Mouse (Mus musculus): ENCODE measurements around the gene Pnpo. TPM values are rescaled to one million over a fixed set of nuclear protein-coding genes. Genes with fewer than 3 reads are reported as not detected.

Pnpo gene
- total RNA-seq, 1 experiment, result 24.0 TPM

DNA sequence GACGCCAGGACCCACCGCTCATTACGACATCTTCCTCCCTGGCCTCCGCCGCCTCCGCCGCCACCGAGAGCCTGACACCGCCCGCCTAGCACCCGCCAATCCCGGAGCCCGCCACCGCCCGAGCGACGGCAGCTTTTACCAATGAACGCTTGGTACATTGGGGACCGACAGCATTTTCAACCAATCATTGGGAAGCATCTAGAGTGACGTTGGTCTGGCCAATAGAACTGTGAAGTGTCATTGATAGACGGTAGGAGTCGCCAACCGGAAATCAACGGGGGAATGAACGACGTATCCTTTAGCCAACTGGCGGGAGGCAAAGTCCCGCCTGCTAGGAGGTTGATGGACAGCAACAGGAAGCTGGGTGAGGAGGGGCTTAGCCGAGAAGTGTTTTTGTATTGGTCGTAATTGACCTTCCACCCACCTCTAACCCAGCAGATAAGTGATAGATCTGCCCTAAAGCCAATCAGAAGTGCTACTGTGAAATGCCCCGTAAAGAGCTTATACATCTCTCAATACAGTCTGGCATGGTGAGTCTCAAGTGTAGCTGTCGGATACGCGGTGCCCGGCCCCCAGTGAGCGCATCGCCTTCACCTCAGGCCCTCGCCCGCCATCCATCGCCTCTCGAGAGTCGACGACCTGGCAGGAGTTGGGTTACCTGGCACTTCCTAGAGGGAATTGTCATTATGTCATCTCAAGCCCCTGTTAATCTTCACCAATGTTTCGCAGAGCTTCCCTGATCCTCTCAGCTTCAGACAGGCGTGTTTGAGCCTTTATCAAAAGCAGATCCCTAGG lies 34.0 kb upstream of the Pnpo start:
- Histone ChIP-seq H3K27ac (ENCODE audit: insufficient read depth, low read depth, low read length, poor library complexity, severe bottlenecking) (peak overlapping the region; percentile 96), H3K9ac (ENCODE audit: insufficient read depth, low read depth, low read length, poor library complexity, severe bottlenecking) (peak overlapping the region; percentile 96), H3K4me3 (ENCODE audit: insufficient read depth in 1 of 2, low read depth in 1 of 2, low read length in 2 of 2, poor library complexity in 1 of 2, severe bottlenecking in 1 of 2) (peak overlapping the region; percentile 81 to 93), H3K36me3 (ENCODE audit: control insufficient read depth, insufficient read depth, low read length, poor library complexity, severe bottlenecking) (peaks cover 4% of the 10 kb centered on the region; the same call in 1 of the 2 replicates), H3K9me3 (ENCODE audit: control insufficient read depth, insufficient read depth, low read depth, low read length) (no peaks in the 10 kb centered on the region), H3K4me1 (ENCODE audit: control insufficient read depth in 2 of 2, insufficient read depth in 2 of 2, low read length in 2 of 2, poor library complexity in 1 of 2) (peaks cover 11 to 29% of the 10 kb centered on the region in 2 experiments; a peak in 3 of 4 replicates)
- DNase-seq (ENCODE audit: low read depth, low spot score), result peak; percentile 99
- TF ChIP-seq CHD2 (IDR thresholded peaks at IDR 0.05; ENCODE audit: low read depth, low read length), result peak; percentile 100
- no peak for TF ChIP-seq ZNF384 (IDR thresholded peaks at IDR 0.05; ENCODE audit: low read depth, low read length)
- in situ Hi-C loops (cut with MboI; ENCODE audit: low sequenced_read_pairs in 2 of 2, unreplicated experiment in 2 of 2), result no loop called here

DNA sequence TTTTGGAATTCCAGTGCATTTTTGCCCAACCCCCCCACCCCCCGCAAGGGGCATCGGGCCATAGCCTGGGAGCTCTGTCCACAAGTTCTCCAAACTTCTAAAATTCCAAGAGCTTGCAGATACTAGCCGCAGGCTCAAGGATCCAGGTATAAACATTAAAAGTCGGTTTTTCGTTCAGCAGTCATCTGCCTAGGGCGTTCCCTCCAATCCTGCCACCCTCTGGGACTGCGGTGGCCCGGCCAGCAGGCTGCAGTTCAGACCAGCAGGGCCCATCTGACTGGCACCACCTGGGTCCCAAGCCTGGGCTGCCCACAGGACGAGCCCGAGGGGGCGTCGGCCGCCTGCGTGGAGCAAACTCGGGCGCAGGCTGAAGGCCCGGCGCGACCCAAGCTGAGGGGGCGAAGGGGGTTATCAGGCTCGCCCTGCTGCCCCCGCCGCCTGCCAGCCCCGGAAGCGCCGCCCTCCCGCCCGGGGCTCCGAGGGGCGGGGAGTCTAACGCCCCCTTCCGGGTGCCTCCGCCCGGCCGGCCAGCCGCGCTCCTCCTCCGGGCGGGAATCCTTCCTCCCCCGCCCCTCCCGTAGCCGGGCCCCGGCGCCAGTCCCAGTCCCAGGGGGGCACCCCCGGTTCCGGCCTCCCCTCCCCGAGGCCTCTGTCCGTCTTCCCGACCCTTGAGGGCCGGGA lies 33.3 kb upstream of the Pnpo start:
- peaks cover 4% of the 10 kb centered on the region; the same call in 1 of the 2 replicates for H3K36me3 ChIP-seq (ENCODE audit: control insufficient read depth, insufficient read depth, low read length, poor library complexity, severe bottlenecking)
- H3K4me1 ChIP-seq (ENCODE audit: control insufficient read depth in 2 of 2, insufficient read depth in 2 of 2, low read length in 2 of 2, poor library complexity in 1 of 2), result peaks cover 13 to 33% of the 10 kb centered on the region in 2 experiments
- no peak for TF ChIP-seq ZNF384 (IDR thresholded peaks at IDR 0.05; ENCODE audit: low read depth, low read length)
- no peak for TF ChIP-seq MAFK (IDR thresholded peaks at IDR 0.05; ENCODE audit: insufficient read depth, low read depth, low read length)
- no peak for TF ChIP-seq ZC3H11A (IDR thresholded peaks at IDR 0.05; ENCODE audit: borderline replicate concordance, low read depth, low read length)
- TF ChIP-seq CHD2 (IDR thresholded peaks at IDR 0.05; ENCODE audit: low read depth, low read length), result no peak
- H3K27ac ChIP-seq (ENCODE audit: insufficient read depth, low read depth, low read length, poor library complexity, severe bottlenecking), result peak overlapping the region; percentile 96
- H3K4me3 ChIP-seq (ENCODE audit: insufficient read depth in 1 of 2, low read depth in 1 of 2, low read length in 2 of 2, poor library complexity in 1 of 2, severe bottlenecking in 1 of 2), result peak overlapping the region; percentile 81 to 93
- H3K9ac ChIP-seq (ENCODE audit: insufficient read depth, low read depth, low read length, poor library complexity, severe bottlenecking), result peak overlapping the region; percentile 96
- in situ Hi-C loops (cut with MboI; ENCODE audit: low sequenced_read_pairs in 2 of 2, unreplicated experiment in 2 of 2), result no loop called here
- DNase-seq (ENCODE audit: low read depth, low spot score), result peak; percentile 74
- H3K9me3 ChIP-seq (ENCODE audit: control insufficient read depth, insufficient read depth, low read depth, low read length), result no peaks in the 10 kb centered on the region

DNA sequence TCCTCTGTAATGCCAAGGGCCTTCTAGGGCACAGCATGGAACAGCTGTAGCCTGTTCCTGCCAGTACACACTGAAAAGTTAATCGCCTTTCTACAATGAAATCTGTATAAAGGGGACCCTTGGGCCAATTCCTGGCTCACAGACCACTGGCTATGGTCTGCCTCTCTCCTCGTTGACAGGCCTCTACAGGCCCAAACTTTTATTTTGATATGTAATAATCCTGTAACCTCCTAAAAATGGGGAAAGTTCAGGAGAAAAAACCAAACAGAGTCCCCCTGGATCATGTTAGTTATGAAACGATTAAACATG lies 32.5 kb upstream of the Pnpo start:
- Histone ChIP-seq H3K4me1 (ENCODE audit: control insufficient read depth in 2 of 2, insufficient read depth in 2 of 2, low read length in 2 of 2, poor library complexity in 1 of 2) (peaks cover 13 to 30% of the 10 kb centered on the region in 2 experiments), H3K27ac (ENCODE audit: insufficient read depth, low read depth, low read length, poor library complexity, severe bottlenecking) (peak overlapping the region; percentile 40; the same call in 1 of the 2 replicates), H3K36me3 (ENCODE audit: control insufficient read depth, insufficient read depth, low read length, poor library complexity, severe bottlenecking) (peaks cover 4% of the 10 kb centered on the region; the same call in 1 of the 2 replicates), H3K9me3 (ENCODE audit: control insufficient read depth, insufficient read depth, low read depth, low read length) (no peaks in the 10 kb centered on the region), H3K4me3 (ENCODE audit: insufficient read depth in 1 of 2, low read depth in 1 of 2, low read length in 2 of 2, poor library complexity in 1 of 2, severe bottlenecking in 1 of 2) (peak overlapping the region; percentile 81 to 93), H3K9ac (ENCODE audit: insufficient read depth, low read depth, low read length, poor library complexity, severe bottlenecking) (no peak overlapping the region; the same call in 1 of the 2 replicates)
- in situ Hi-C loops (cut with MboI; ENCODE audit: low sequenced_read_pairs in 2 of 2, unreplicated experiment in 2 of 2), result no loop called here
- DNase-seq (ENCODE audit: low read depth, low spot score), result no peak
- TF ChIP-seq HCFC1 (IDR thresholded peaks at IDR 0.05; ENCODE audit: borderline replicate concordance, insufficient read depth, low read length) (no peak), CHD2 (IDR thresholded peaks at IDR 0.05; ENCODE audit: low read depth, low read length) (no peak), MAFK (IDR thresholded peaks at IDR 0.05; ENCODE audit: insufficient read depth, low read depth, low read length) (no peak), ZNF384 (IDR thresholded peaks at IDR 0.05; ENCODE audit: low read depth, low read length) (no peak), ZC3H11A (IDR thresholded peaks at IDR 0.05; ENCODE audit: borderline replicate concordance, low read depth, low read length) (no peak)

DNA sequence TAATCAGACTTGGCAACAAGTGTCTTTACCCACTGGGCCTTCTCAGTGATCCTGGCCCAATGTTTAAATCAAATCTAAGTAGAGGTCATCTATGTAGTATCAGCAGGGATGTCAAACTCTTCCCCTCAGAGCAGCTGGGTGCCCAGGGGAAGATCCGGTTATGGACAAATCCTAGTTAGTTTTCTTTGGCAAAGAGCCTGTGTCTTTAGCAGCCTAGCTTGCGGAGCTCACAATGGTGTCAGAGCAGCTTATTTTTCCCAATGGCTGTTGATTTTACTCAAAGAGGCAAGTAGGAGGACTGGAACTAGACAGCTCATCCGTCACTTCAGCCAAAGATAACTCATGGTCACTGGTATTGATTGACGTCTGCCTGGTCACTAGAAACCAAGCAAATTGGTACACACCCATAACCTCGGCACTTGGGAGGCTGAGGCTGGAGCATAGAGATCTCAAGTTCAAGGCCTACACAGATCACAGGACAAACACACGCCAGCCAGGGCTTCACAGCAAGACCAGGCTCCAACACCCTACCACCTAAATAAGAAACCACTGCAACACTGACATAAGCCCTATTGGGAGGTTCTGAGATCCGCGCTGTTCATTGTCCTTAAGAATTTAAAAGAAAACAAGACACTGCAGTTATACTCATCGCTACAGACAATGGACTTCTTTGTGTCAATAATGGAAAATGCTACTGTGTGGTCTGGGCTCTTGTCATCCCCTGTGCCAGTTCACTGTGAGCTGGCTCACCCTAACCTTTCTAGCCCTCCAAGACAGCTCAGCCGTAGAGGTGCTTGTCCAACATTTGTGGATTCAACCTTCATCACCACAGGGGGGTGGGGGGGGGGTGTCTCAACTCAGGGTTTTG lies 32.0 kb upstream of the Pnpo start:
- in situ Hi-C loops (cut with MboI; ENCODE audit: low sequenced_read_pairs in 2 of 2, unreplicated experiment in 2 of 2), result no loop called here
- peak overlapping the region; percentile 56 for H3K27ac ChIP-seq (ENCODE audit: insufficient read depth, low read depth, low read length, poor library complexity, severe bottlenecking)
- no peak overlapping the region for H3K4me3 ChIP-seq (ENCODE audit: insufficient read depth in 1 of 2, low read depth in 1 of 2, low read length in 2 of 2, poor library complexity in 1 of 2, severe bottlenecking in 1 of 2)
- H3K4me1 ChIP-seq (ENCODE audit: control insufficient read depth in 2 of 2, insufficient read depth in 2 of 2, low read length in 2 of 2, poor library complexity in 1 of 2), result peaks cover 13 to 27% of the 10 kb centered on the region in 2 experiments
- no peak for DNase-seq (ENCODE audit: low read depth, low spot score)
- TF ChIP-seq MAFK (IDR thresholded peaks at IDR 0.05; ENCODE audit: insufficient read depth, low read depth, low read length), result no peak
- TF ChIP-seq HCFC1 (IDR thresholded peaks at IDR 0.05; ENCODE audit: borderline replicate concordance, insufficient read depth, low read length), result no peak
- no peak for TF ChIP-seq ZC3H11A (IDR thresholded peaks at IDR 0.05; ENCODE audit: borderline replicate concordance, low read depth, low read length)
- TF ChIP-seq CHD2 (IDR thresholded peaks at IDR 0.05; ENCODE audit: low read depth, low read length), result no peak
- no peak for TF ChIP-seq ZNF384 (IDR thresholded peaks at IDR 0.05; ENCODE audit: low read depth, low read length)
- no peak overlapping the region for H3K9ac ChIP-seq (ENCODE audit: insufficient read depth, low read depth, low read length, poor library complexity, severe bottlenecking)
- peaks cover 4% of the 10 kb centered on the region; the same call in 1 of the 2 replicates for H3K36me3 ChIP-seq (ENCODE audit: control insufficient read depth, insufficient read depth, low read length, poor library complexity, severe bottlenecking)
- no peaks in the 10 kb centered on the region for H3K9me3 ChIP-seq (ENCODE audit: control insufficient read depth, insufficient read depth, low read depth, low read length)

All from ES-E14 (cell line).